Mouse (Mus musculus) limb, embryonic 12.5 days (tissue): ENCODE measurements around the gene Gm21936. TPM values are rescaled to one million over a fixed set of nuclear protein-coding genes. Genes with fewer than 3 reads are reported as not detected.
"Not testable (repeated sequence)": the region's sequence is repeated elsewhere in the genome, so short reads cannot be mapped to it uniquely, and the experiment has no call there.

Experiments
- ATAC-seq: fragments of 200-750 bp; cut with Nextera tagmentation; 2 replicates; pipeline ENCODE4 v1.8.0; 2017; ENCODE audit warnings: low read depth, moderate TSS enrichment; ENCODE audit not compliant: insufficient number of reproducible peaks, insufficient read depth, low FRiP score, low TSS enrichment
- H3K27ac ChIP-seq: fragments of 300-500 bp; sonication (generic); 2 replicates; pipeline ENCODE4 v1.5.1; 2016; ENCODE audit warnings: mild to moderate bottlenecking, moderate library complexity
- H3K27me3 ChIP-seq: fragments of 300-500 bp; sonication (generic); 2 replicates; pipeline ENCODE4 v1.6.1; 2016; ENCODE audit warnings: mild to moderate bottlenecking, moderate library complexity
- H3K36me3 ChIP-seq: fragments of 300-500 bp; sonication (generic); 2 replicates; pipeline ENCODE4 v1.6.1; 2016; ENCODE audit warnings: mild to moderate bottlenecking, moderate library complexity
- H3K4me1 ChIP-seq: fragments of 300-500 bp; sonication (generic); replicated peaks from 2 replicates; pipeline ENCODE4 v1.6.1; 2016
- H3K4me2 ChIP-seq: fragments of 300-500 bp; sonication (generic); 2 replicates; pipeline ENCODE4 v1.6.1; 2016; ENCODE audit warnings: mild to moderate bottlenecking, moderate library complexity
- H3K4me3 ChIP-seq: fragments of 300-500 bp; sonication (generic); replicated peaks from 2 replicates; pipeline ENCODE4 v1.5.1; 2016; ENCODE audit warnings: mild to moderate bottlenecking
- H3K9ac ChIP-seq: fragments of 300-500 bp; sonication (generic); replicated peaks from 2 replicates; pipeline ENCODE4 v1.6.1; 2016; ENCODE audit warnings: mild to moderate bottlenecking, moderate library complexity
- H3K9me3 ChIP-seq: fragments of 300-500 bp; sonication (generic); 2 replicates; pipeline ENCODE4 v1.6.1; 2016; ENCODE audit warnings: mild to moderate bottlenecking, moderate library complexity
- WGBS: fragments of 180-500 bp; shearing (Covaris S2); methylation state at CpG from one replicate; pipeline ENCODE4 v1.1.7; 2016; 5-methylcytosine and 5-hydroxymethylcytosine counted together
- polyA plus RNA-seq: library from polyadenylated mRNA; unstranded; fragments of >200 nt; fragmentation: Nextera tagmentation; extraction: Ambion mirVana; gene quantifications from 2 replicates; pipeline ENCODE4 v1.2.1, GENCODE M21; 2016

Gm21936 gene
- not detected in 2 replicates for polyA plus RNA-seq

DNA sequence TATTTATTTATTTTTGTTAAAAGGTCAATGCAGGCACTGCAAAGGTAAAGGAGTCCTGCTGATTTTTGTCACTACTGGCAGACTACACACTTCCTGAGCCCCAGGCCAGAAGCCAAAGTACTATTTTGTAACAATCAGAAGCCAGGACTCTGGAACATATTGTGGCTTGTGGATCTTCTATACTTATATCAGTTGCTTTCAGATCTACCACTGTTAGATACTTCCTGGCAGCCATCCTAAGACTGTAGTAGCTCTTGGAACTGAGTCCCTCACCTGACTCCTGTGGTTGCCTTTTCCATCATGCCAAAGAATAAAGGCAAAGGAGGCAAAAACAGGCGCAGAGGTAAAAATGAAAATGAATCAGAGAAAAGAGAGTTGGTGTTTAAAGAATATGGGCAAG lies at the start of gene Gm21936:
Gene Gm21936 (plus strand): TSS at position 301 of the 400 bp plus-strand sequence.
- not testable (repeated sequence) for H3K4me3 ChIP-seq, H3K9ac ChIP-seq, H3K9me3 ChIP-seq, H3K4me1 ChIP-seq, H3K27me3 ChIP-seq, ATAC-seq, H3K27ac ChIP-seq, H3K36me3 ChIP-seq, H3K4me2 ChIP-seq
- 82% methylated on average over 1 of the region's 1 CpGs for WGBS

DNA sequence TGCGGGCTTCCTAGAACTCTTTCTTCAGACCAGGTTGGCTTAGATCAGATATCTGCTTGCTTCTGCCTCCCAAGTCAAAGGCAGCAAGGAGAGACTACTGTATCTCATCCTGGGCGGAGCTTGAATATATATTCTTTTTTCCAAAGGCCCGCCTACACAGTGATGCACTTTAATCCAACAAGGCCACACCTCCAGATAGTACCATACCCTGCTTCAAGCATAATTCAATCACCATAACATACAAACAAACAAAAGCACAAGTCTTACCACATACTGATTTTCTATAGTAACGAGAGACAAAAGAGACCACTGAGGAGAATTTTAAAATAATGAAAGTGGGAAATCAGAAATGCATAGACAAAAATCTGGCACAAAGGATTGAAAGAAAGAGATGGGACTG lies 19.7 kb upstream of the Gm21936 start, which contains the start of gene Gm21319:
Gene Gm21319 (minus strand): TSS at position 101 of the 400 bp plus-strand sequence.
- not testable (repeated sequence) for H3K4me1 ChIP-seq, H3K27me3 ChIP-seq, H3K4me3 ChIP-seq, H3K9ac ChIP-seq, H3K9me3 ChIP-seq, H3K27ac ChIP-seq, ATAC-seq, H3K4me2 ChIP-seq, H3K36me3 ChIP-seq
- WGBS: 89% methylated on average over 4 of the region's 4 CpGs

DNA sequence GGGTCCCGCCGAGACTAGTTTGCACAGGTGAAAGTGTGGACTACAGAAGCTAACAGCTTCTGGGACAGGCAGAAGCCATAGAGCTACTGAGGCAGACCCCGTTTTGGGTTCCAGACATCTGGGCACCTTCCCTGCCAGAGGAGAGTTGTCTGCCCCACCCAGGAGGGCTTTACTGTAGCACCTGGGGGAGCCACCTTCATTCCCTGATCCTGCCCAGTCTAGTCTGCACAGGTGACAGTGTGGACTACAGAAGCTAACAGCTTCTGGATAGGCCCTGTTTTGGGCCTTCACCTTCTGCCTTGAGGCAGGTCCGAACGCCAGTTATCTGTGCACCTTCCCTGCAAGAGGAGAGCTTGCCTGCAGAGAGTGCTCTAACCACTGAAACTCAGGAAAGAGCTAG lies 2.7 kb downstream of the Gm21936 start:
- not testable (repeated sequence) for H3K9ac ChIP-seq, H3K27me3 ChIP-seq, H3K4me1 ChIP-seq, ATAC-seq, H3K4me2 ChIP-seq, H3K36me3 ChIP-seq, H3K9me3 ChIP-seq, H3K27ac ChIP-seq, H3K4me3 ChIP-seq
- 86% methylated on average over 5 of the region's 5 CpGs for WGBS

DNA sequence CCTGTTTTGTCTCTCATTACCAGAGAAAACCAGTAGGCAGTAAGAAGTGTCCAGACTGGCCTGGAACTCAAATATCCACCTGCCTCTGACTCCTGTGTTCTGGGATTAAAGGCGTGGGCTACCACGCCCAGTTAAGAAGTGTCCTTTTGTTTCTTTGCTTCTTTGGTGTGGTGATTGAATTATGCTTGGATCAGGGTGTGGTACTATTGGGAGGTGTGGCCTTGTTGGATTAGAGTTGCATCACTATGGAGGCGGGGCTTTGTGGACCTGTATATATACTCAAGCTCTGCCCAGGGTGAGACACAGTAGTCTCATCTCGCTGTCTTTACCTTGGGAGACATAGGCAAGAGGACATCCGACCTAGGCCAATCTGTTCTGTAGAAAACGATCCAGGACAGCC lies 21.0 kb downstream of the Gm21936 start, which contains the start of gene BB287469:
Gene BB287469 (plus strand): TSS at position 301 of the 400 bp plus-strand sequence.
- not testable (repeated sequence) for H3K36me3 ChIP-seq, H3K9ac ChIP-seq
- 79% methylated on average over 6 of the region's 6 CpGs for WGBS

DNA sequence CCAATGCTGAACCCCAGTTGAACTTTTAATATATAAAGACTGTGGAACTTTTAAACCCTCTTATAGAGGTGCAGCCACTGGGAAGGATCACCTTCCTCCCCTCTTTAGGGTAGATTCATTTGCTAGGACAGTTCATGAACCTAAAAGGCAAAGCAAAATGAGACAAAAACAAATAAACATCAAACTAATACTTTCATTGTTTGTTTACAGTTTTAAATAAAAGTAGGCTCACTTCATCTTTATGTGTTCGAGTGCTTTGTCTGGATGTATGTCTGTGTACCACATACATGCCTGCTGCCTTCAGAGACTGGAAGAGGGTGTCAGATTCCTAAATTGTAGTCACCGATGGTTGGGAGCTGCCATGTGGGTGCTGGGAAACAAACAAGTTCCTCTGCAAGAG lies 46.9 kb downstream of the Gm21936 start, which contains the start of gene Gm2001:
Gene Gm2001 (minus strand): TSS at position 101 of the 400 bp plus-strand sequence.
- not testable (repeated sequence) for H3K9ac ChIP-seq, H3K4me1 ChIP-seq, H3K27ac ChIP-seq, ATAC-seq, H3K4me2 ChIP-seq, H3K36me3 ChIP-seq, H3K9me3 ChIP-seq, H3K27me3 ChIP-seq, H3K4me3 ChIP-seq
- WGBS: 81% methylated on average over 2 of the region's 2 CpGs

More for the DNA sequence above, 21.0 kb downstream of the Gm21936 start, which contains the start of gene BB287469:
- not testable (repeated sequence) for H3K4me1 ChIP-seq, H3K27ac ChIP-seq, H3K4me2 ChIP-seq, H3K9me3 ChIP-seq, H3K27me3 ChIP-seq, ATAC-seq, H3K4me3 ChIP-seq

Other genes starting within 250 kb of the Gm21936 start
- not detected in 2 replicates for gene Oog1, start 192.8 kb upstream of the Gm21936 start, polyA plus RNA-seq
- gene Gm4027, start 176.6 kb upstream of the Gm21936 start, polyA plus RNA-seq: not detected in 2 replicates
- not detected in 2 replicates for gene Gm16381, start 150.9 kb upstream of the Gm21936 start, polyA plus RNA-seq
- not detected in 2 replicates for gene Gm21319, start 19.8 kb upstream of the Gm21936 start, polyA plus RNA-seq
- not detected in 2 replicates for gene BB287469, start 21.1 kb downstream of the Gm21936 start, polyA plus RNA-seq
- gene Gm2001, start 46.8 kb downstream of the Gm21936 start, polyA plus RNA-seq: not detected in 2 replicates
- gene Gm2016, start 78.6 kb downstream of the Gm21936 start, polyA plus RNA-seq: not detected in 2 replicates
- gene Gm2022, start 99.9 kb downstream of the Gm21936 start, polyA plus RNA-seq: not detected in 2 replicates
- not detected in 2 replicates for gene Gm2035, start 124.3 kb downstream of the Gm21936 start, polyA plus RNA-seq
- gene Gm2042, start 158.6 kb downstream of the Gm21936 start, polyA plus RNA-seq: not detected in 2 replicates
- not detected in 2 replicates for gene Gm2075, start 216.3 kb downstream of the Gm21936 start, polyA plus RNA-seq
- gene Gm6803, start 223.3 kb downstream of the Gm21936 start, polyA plus RNA-seq: not detected in 2 replicates
- not detected in 2 replicates for gene Gm2056, start 231.5 kb downstream of the Gm21936 start, polyA plus RNA-seq